Mouse (Mus musculus) liver, embryonic 13.5 days (tissue): ENCODE measurements around the gene Rbm15b. TPM values are rescaled to one million over a fixed set of nuclear protein-coding genes. Genes with fewer than 3 reads are reported as not detected.

ENCODE experiments used
- ATAC-seq: fragments of 200-750 bp; cut with Nextera tagmentation; 2 replicates; pipeline ENCODE4 v1.8.0; 2017; ENCODE audit warnings: low read depth, mild to moderate bottlenecking, moderate number of reproducible peaks, moderate library complexity
- DNase-seq: peaks from one replicate; pipeline ENCODE4 v3.0.0; 2022
- H3K27ac ChIP-seq: fragments of 300-500 bp; sonication (generic); 2 replicates; pipeline ENCODE4 v1.5.1; 2015; ENCODE audit warnings: moderate library complexity, mild to moderate bottlenecking, inconsistent platforms
- H3K27me3 ChIP-seq: fragments of 300-500 bp; sonication (generic); 2 replicates; pipeline ENCODE4 v1.6.1; 2015; ENCODE audit warnings: mild to moderate bottlenecking, inconsistent platforms
- H3K36me3 ChIP-seq: fragments of 300-500 bp; sonication (generic); 2 replicates; pipeline ENCODE4 v1.6.1; 2015; ENCODE audit warnings: mild to moderate bottlenecking, inconsistent platforms
- H3K4me1 ChIP-seq: fragments of 300-500 bp; sonication (generic); replicated peaks from 2 replicates; pipeline ENCODE4 v1.6.1; 2015; ENCODE audit warnings: inconsistent platforms
- H3K4me2 ChIP-seq: fragments of 300-500 bp; sonication (generic); 2 replicates; pipeline ENCODE4 v1.6.1; 2015; ENCODE audit warnings: inconsistent platforms, mild to moderate bottlenecking, moderate library complexity
- H3K4me3 ChIP-seq: fragments of 300-500 bp; sonication (generic); replicated peaks from 2 replicates; pipeline ENCODE4 v1.5.1; 2015; ENCODE audit warnings: mild to moderate bottlenecking, inconsistent platforms
- H3K9ac ChIP-seq: fragments of 300-500 bp; sonication (generic); 2 replicates; pipeline ENCODE4 v1.6.1; 2015; ENCODE audit warnings: mild to moderate bottlenecking, inconsistent platforms
- H3K9me3 ChIP-seq: fragments of 300-500 bp; sonication (generic); replicated peaks from 2 replicates; pipeline ENCODE4 v1.6.1; 2016; ENCODE audit warnings: inconsistent platforms
- WGBS: fragments of 180-500 bp; shearing (Covaris S2); methylation state at CpG from one replicate; pipeline ENCODE4 v1.1.7; 2015; ENCODE audit not compliant: insufficient replicate concordance; 5-methylcytosine and 5-hydroxymethylcytosine counted together
- polyA plus RNA-seq: library from polyadenylated mRNA; unstranded; fragments of >200 nt; fragmentation: Nextera tagmentation; extraction: Ambion mirVana; gene quantifications from 2 replicates; pipeline ENCODE4 v1.2.1, GENCODE M21; 2015

Gene Rbm15b
- polyA plus RNA-seq = 2.7 and 2.8 TPM in 2 replicates

DNA sequence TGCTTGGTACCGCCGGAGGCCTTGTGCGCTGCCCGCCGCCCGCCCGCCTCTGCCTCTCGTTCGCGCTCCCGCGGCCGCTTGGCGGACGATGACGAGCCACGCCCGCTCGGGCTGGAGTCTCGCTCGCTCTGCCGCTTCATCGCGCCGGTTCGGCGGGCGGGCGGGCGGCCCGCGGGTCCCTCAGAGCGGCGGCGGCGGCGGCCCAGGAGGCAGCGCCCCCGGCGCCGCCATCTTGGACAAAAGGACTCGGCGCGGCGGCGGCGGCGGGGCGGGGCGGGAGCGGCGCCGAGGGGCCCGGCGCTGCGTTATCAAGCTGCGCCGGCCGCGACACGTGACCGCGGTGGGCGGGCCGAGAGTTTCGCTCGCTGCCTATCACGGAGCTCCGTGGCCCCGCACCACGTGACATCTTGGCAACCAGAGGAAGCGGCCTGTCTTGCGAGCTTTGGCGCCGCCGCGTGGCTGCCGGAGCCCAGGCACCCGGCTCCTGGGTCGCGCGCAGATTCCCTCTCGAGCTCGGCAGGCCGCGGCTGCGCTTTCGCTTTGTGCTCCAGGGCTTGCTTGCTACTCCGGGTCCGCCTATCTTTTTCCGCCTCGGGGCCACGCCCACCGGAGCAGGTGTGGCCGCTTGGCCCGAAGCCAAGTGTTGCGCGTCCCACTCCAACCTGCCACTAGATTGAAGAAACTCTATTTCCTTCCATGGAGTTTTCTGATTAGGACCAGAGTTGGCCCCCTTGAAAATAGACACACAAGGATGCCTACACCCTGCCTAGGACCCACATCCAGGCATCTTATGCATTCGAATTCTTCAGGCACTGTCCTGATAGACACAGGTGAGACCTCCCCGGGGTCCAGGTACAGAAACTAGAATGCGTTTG lies at the start of gene Rbm15b:
Rbm15b (minus strand) TSS at position 601 of the 875 bp plus-strand sequence.
- ATAC-seq (peak; percentile 56), DNase-seq (peak; percentile 99)
- Histone ChIP-seq H3K9me3 (no peaks in the 10 kb centered on the region), H3K9ac (peak within 1 kb of the TSS; percentile 98), H3K4me3 (peak within 1 kb of the TSS; percentile 86), H3K36me3 (peaks cover 68% of the 10 kb centered on the region), H3K4me1 (peaks cover 78% of the 10 kb centered on the region), H3K27ac (peak within 1 kb of the TSS; percentile 90), H3K27me3 (no peaks in the 10 kb centered on the region), H3K4me2 (peak within 1 kb of the TSS; percentile 99)
- WGBS = 2% methylated on average over 95 of the region's 101 CpGs

DNA sequence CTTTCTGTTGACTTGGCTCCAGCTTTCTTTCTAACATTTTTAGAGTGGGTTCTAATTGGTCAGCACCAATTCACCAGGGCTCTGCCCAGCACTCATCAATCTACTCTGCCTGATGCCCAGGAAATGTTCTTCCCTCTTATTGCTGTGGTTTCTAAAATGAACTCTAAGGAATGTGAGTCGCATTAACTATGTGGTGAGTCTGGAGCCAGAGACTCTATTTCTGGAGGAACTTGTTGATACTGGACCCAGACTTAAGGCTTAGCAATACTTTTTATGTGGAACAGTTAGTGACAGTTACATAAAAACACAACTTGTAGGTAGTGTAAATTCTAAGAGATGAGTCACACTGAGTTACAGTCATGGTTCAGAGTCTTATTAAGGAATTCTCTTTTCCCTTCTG lies 47.8 kb upstream of the Rbm15b start:
- 58% methylated on average over 1 of the region's 1 CpGs for WGBS
- no peak for ATAC-seq
- H3K27ac ChIP-seq = no peak overlapping the region

DNA sequence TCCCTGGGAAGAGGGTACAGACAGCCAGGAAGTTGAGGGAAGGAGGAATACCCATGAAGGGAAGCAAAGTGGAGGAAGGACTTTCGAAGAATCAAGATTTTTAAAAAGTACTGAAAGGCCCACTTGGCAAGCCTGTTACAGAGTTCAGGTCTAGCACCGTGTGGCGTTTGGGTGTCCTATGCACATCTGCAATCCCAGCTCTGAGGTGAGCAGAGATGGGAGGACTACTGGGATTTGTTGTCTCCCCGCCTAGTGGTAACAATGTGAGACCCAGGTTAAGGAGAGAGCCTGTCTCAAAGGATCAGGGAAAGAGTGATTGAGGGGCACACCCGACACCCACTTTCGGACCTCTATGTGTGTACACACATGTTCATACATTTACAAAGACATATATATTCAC lies 27.6 kb upstream of the Rbm15b start:
- H3K27me3 ChIP-seq = no peaks in the 10 kb centered on the region
- ATAC-seq = no peak

More for the DNA sequence above, 47.8 kb upstream of the Rbm15b start:
- no peak for DNase-seq
- Histone ChIP-seq H3K9me3 (no peaks in the 10 kb centered on the region), H3K4me3 (no peak overlapping the region), H3K4me1 (no peaks in the 10 kb centered on the region), H3K9ac (no peak overlapping the region), H3K4me2 (no peak overlapping the region), H3K36me3 (no peaks in the 10 kb centered on the region), H3K27me3 (no peaks in the 10 kb centered on the region)

DNA sequence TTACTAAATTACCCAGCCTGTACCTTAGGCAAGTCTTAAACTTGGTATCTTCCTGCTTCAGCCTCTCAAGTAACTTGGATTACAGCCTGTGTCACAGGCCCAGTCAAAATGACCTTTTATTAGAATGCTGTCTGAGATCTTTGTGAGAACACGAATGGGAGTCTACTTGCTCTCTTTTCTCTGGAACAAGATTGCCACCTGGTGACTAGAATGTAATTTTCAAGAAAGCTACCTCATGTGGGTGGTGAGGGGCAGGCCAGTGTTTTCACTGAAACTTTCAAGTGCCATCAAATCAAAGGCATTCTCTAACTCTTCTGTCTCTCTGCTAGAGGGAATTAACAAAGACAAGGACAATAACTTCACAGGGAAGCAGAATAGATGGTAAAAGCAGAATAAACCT lies 26.5 kb upstream of the Rbm15b start:
- ATAC-seq (no peak), DNase-seq (no peak)
- no peaks in the 10 kb centered on the region for H3K4me1 ChIP-seq
- H3K4me2 ChIP-seq = no peak overlapping the region
- H3K27ac ChIP-seq = no peak overlapping the region
- H3K9me3 ChIP-seq = no peaks in the 10 kb centered on the region
- no peak overlapping the region for H3K9ac ChIP-seq
- 7% methylated on average over 1 of the region's 1 CpGs for WGBS
- H3K4me3 ChIP-seq = no peak overlapping the region
- no peaks in the 10 kb centered on the region for H3K27me3 ChIP-seq
- no peaks in the 10 kb centered on the region for H3K36me3 ChIP-seq

More for the DNA sequence above, 27.6 kb upstream of the Rbm15b start:
- no peak overlapping the region for H3K27ac ChIP-seq
- H3K4me2 ChIP-seq = no peak overlapping the region
- DNase-seq = no peak
- H3K36me3 ChIP-seq = no peaks in the 10 kb centered on the region
- 61% methylated on average over 6 of the region's 6 CpGs for WGBS
- no peak overlapping the region for H3K4me3 ChIP-seq
- H3K9me3 ChIP-seq = no peaks in the 10 kb centered on the region
- H3K4me1 ChIP-seq = no peaks in the 10 kb centered on the region
- H3K9ac ChIP-seq = no peak overlapping the region

DNA sequence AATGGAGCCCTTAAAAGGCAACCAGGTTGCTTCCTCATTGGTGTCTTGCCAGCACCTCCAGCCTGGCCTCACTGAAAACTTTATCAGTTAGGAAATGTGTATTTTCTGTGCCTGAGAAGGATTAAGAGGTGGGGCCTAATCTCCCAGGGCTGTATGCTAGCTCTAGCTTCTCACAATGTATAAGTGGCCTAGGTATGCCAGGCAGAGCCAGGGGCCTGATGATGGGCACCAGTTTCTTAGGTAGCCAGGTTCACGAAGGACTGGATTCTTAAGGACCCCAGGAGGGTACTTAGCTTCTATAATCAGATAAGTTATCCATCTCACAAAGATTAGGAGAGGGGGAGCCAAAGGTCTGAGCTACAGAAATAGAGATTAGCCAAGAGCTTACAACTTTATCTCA lies 24.4 kb upstream of the Rbm15b start:
- 51% methylated on average over 1 of the region's 1 CpGs for WGBS
- no peak overlapping the region for H3K4me2 ChIP-seq
- ATAC-seq = no peak

DNA sequence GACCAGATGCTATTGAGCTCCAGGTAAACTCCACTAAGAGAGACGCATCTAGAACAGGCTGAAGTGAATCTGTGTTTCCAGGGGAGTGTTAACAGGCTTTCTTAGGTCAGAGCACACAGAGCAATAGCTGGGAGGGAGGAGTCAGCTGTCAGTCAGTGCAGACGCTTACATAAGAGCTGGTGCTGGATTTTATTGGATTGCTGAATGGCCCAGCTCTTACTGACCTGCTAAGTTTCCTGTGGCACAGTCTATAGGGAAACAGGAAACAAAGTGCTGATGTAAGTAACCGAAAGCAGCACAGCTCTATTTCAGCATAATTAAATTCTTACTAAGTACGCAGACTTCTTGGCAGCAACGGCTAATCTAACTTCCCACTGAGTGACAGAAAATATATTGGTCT lies 21.5 kb upstream of the Rbm15b start:
- no peaks in the 10 kb centered on the region for H3K27me3 ChIP-seq
- H3K9me3 ChIP-seq = no peaks in the 10 kb centered on the region
- H3K9ac ChIP-seq = no peak overlapping the region
- no peak overlapping the region for H3K4me3 ChIP-seq
- whole genome bisulfite sequencing = 34% methylated on average over 5 of the region's 5 CpGs
- no peak overlapping the region for H3K27ac ChIP-seq
- H3K4me2 ChIP-seq = no peak overlapping the region
- no peak; the same call in 1 of the 2 replicates for ATAC-seq
- no peaks in the 10 kb centered on the region for H3K36me3 ChIP-seq
- no peaks in the 10 kb centered on the region for H3K4me1 ChIP-seq
- no peak for DNase-seq

More for the DNA sequence above, 24.4 kb upstream of the Rbm15b start:
- H3K27ac ChIP-seq = no peak overlapping the region
- H3K9ac ChIP-seq = no peak overlapping the region
- no peak for DNase-seq
- H3K9me3 ChIP-seq = no peaks in the 10 kb centered on the region
- no peak overlapping the region for H3K4me3 ChIP-seq
- H3K4me1 ChIP-seq = no peaks in the 10 kb centered on the region
- H3K36me3 ChIP-seq = no peaks in the 10 kb centered on the region
- H3K27me3 ChIP-seq = no peaks in the 10 kb centered on the region

DNA sequence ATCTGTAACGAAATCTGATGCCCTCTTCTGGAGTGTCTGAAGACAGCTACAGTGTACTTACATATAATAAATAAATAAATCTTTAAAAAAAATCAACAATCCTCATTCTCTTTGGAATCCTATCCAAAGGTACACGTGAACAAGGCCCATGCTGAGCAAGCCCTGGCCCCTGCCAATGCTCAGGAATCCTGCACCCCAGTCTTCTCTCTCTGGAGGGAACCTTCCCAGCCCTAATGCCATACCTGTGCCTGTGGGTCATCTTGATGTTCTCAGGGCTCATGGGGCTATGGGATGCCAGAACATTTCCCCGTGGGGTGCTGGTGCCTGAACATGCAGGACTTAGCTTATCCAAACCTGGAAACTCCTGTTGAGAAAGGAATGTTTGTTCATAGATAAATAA lies 20.9 kb upstream of the Rbm15b start:
- DNase-seq = no peak
- Histone ChIP-seq H3K9me3 (no peaks in the 10 kb centered on the region), H3K4me2 (no peak overlapping the region), H3K27me3 (no peaks in the 10 kb centered on the region), H3K36me3 (no peaks in the 10 kb centered on the region), H3K4me1 (no peaks in the 10 kb centered on the region), H3K9ac (no peak overlapping the region), H3K27ac (no peak overlapping the region), H3K4me3 (no peak overlapping the region)
- ATAC-seq = no peak
- 59% methylated on average over 3 of the region's 3 CpGs for WGBS

DNA sequence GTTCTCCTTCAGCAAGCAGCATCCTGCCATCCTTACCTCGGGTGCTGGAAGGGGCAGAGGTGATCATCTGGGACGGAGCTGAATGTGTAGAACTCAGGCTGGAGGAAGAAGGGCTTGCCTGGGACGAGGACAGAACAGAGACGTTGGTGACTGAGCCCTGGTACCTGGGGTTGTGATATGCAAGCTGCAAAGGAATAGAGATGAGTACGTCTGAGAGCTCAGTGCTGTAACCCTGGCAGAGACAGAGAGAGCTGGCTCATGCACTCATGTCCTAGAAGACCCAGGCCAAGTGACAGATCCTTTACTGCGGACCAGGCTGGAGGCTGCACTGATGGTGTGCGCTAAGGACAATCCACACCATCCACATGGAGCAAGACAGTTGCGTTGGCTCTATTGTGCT lies 19.4 kb upstream of the Rbm15b start:
- WGBS = 66% methylated on average over 8 of the region's 8 CpGs
- Histone ChIP-seq H3K27me3 (no peaks in the 10 kb centered on the region), H3K4me1 (no peaks in the 10 kb centered on the region), H3K4me2 (no peak overlapping the region), H3K27ac (no peak overlapping the region), H3K9ac (no peak overlapping the region), H3K4me3 (no peak overlapping the region), H3K9me3 (no peaks in the 10 kb centered on the region), H3K36me3 (no peaks in the 10 kb centered on the region)
- ATAC-seq (no peak), DNase-seq (no peak)

DNA sequence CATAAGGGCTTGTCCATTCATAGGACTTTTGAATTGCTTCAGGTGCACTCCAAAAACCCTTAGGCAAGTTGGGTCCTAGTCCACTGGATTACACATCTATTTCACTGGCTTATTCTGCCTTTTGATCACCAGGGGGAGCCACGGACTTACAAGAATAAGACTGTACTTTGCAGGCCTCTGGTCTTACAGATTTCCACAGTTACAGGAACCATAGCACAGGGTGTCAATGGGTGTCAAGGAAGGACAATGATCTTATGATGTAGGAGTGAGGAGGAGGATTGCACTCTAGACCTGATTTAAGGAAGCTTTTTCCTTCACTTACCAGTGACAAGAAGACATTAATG lies 16.5 kb upstream of the Rbm15b start:
- no peak overlapping the region for H3K27ac ChIP-seq
- no peaks in the 10 kb centered on the region for H3K36me3 ChIP-seq
- DNase-seq (no peak), ATAC-seq (no peak)
- no peak overlapping the region for H3K4me3 ChIP-seq
- H3K4me1 ChIP-seq = no peaks in the 10 kb centered on the region
- no peak overlapping the region for H3K9ac ChIP-seq
- H3K4me2 ChIP-seq = no peak overlapping the region
- no peaks in the 10 kb centered on the region for H3K27me3 ChIP-seq
- 0% methylated on average over 1 of the region's 1 CpGs for WGBS
- no peaks in the 10 kb centered on the region for H3K9me3 ChIP-seq

DNA sequence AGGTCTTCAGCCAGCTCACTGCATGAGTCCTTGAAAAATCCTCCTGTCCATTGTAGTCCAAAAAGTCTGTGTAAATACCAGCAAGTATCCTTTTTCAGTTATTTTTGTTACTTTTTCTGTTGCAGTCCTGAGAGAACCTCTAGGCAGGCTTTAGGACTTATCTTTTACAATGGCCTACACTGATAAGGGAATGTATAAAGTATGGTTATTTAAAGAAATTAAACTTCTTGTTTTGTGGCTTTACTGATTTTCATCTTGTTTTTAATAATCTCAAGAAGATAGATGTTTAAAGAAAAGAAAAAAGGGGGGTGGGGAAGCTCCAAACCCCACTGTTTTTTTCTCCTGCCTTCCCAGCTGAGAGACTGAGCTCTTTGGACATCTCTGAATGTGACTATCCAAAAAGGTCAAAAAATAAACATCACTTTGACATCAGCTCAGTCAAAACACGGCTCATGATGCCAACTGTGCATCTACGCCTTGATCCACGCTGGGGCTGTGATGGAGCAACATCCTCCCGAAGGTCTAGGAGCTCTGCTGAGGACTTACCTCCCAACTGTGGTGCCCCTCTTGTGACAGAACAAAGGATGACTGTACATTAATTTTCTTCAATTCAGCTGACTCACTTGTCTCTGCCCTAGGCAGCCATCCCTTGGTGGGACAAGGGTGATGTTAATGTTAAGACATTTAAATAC lies 16.0 kb upstream of the Rbm15b start:
- Histone ChIP-seq H3K36me3 (no peaks in the 10 kb centered on the region), H3K4me1 (no peaks in the 10 kb centered on the region), H3K4me2 (no peak overlapping the region), H3K9me3 (no peaks in the 10 kb centered on the region), H3K27ac (no peak overlapping the region), H3K9ac (no peak overlapping the region), H3K4me3 (no peak overlapping the region), H3K27me3 (no peaks in the 10 kb centered on the region)
- no peak for DNase-seq
- no peak for ATAC-seq
- 54% methylated on average over 4 of the region's 4 CpGs for WGBS

DNA sequence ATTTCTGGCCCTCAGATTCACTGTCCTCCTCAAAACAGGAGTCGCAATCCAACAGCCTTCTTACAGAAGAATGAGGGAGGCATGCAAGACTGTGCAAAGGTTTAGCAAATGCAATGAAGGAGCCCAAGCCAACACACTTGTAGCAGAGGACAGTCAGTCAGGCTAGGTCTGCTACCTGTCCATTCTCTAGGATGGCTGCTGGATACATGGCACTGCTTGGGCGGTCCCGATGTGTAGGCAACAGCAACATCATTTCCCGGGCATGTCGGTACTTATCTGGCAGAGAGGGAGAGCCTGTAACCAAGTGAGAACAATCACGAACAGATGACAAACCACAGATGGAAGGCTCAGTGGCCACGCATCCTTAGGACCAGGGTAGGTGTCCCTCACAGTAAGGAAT lies 14.4 kb upstream of the Rbm15b start:
- H3K4me2 ChIP-seq = no peak overlapping the region
- WGBS = 69% methylated on average over 7 of the region's 7 CpGs

More for the DNA sequence above, 14.4 kb upstream of the Rbm15b start:
- ATAC-seq (no peak), DNase-seq (no peak)
- Histone ChIP-seq H3K27ac (no peak overlapping the region), H3K9ac (no peak overlapping the region), H3K4me1 (no peaks in the 10 kb centered on the region), H3K36me3 (no peaks in the 10 kb centered on the region), H3K4me3 (no peak overlapping the region), H3K9me3 (no peaks in the 10 kb centered on the region), H3K27me3 (no peaks in the 10 kb centered on the region)
